7 mouse cellular contexts compared by ENCODE assay signal in the genomic region with DNA sequence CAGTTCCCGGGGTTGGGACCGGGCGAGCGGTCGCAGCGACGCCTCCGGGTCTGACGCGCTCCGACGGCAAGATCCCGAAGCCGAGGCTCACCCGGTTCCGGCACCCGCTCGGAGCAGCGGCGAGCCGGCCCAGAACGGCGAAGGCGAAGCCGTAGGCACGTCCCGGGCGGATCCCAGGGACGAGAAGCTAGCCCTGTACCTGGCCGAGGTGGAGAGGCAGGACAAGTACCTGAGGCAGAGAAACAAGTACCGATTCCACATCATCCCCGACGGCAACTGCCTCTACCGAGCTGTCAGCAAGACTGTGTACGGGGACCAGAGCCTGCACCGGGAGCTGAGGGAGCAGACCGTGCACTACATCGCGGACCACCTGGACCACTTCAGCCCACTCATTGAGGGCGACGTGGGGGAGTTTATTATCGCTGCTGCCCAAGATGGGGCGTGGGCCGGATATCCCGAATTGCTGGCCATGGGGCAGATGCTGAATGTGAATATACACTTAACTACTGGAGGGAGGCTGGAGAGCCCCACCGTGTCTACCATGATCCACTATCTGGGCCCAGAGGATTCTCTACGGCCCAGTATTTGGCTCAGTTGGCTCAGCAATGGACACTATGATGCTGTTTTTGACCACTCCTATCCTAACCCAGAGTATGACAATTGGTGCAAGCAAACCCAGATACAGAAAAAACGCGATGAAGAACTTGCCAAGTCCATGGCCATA. TPM values are rescaled to one million over a fixed set of nuclear protein-coding genes. Genes with fewer than 3 reads are reported as not detected.
A peak's percentile ranks its signal among the peaks of the same experiment; 100 is the strongest.
DNase-seq lines count a peak whose midpoint lies in the region; ATAC-seq and TF ChIP-seq lines count a peak whose summit lies in the region.

No protein-coding gene starts in this region.

- no peaks in the 10 kb centered on the region for H3K4me1 ChIP-seq in MEL (ENCODE audit: control insufficient read depth in 1 of 2, insufficient read depth in 2 of 2, low read length in 2 of 2)
- peaks cover 5% of the 10 kb centered on the region; the same call in 1 of the 2 replicates for H3K4me1 ChIP-seq in brown adipose tissue, adult 24 weeks (ENCODE audit: control insufficient read depth, insufficient read depth, insufficient read length, low read length)
- 0 out of 2 replicates have a peak, but pooled peaks cover 4% of the 10 kb centered on the region for H3K4me1 ChIP-seq in hindbrain, postnatal 0 days (ENCODE audit: insufficient read depth, low read length)
- no peaks in the 10 kb centered on the region for H3K4me1 ChIP-seq in limb, embryonic 11.5 days (ENCODE audit: control insufficient read depth, insufficient read depth, low read length)
- H3K4me1 ChIP-seq in midbrain, embryonic 11.5 days (ENCODE audit: control insufficient read depth, insufficient read depth, low read length) = peaks cover 3% of the 10 kb centered on the region; the same call in 1 of the 2 replicates

- WGBS in hindbrain, postnatal 0 days = 4% methylated on average over 49 of the region's 49 CpGs
- WGBS in limb, embryonic 11.5 days = 4% methylated on average over 48 of the region's 49 CpGs
- WGBS in midbrain, embryonic 11.5 days = 2% methylated on average over 49 of the region's 49 CpGs

- peak overlapping the region; percentile 63 for H3K9ac ChIP-seq in MEL (ENCODE audit: control insufficient read depth, low read depth, low read length, poor library complexity, severe bottlenecking)
- H3K9ac ChIP-seq in hindbrain, postnatal 0 days (replicated peaks; ENCODE audit: low read length) = peak overlapping the region; percentile 62
- peak overlapping the region; percentile 67 for H3K9ac ChIP-seq in limb, embryonic 11.5 days (ENCODE audit: low read length)
- peak overlapping the region; percentile 65 for H3K9ac ChIP-seq in midbrain, embryonic 11.5 days (ENCODE audit: low read length)

- H3K27ac ChIP-seq in MEL (ENCODE audit: control insufficient read depth, low read depth, low read length) = no peak overlapping the region
- H3K27ac ChIP-seq in brown adipose tissue, adult 24 weeks (replicated peaks; ENCODE audit: low read depth, low read length) = peak overlapping the region; percentile 69
- peak overlapping the region; percentile 85 for H3K27ac ChIP-seq in hindbrain, postnatal 0 days
- no peak overlapping the region for H3K27ac ChIP-seq in limb, embryonic 11.5 days (replicated peaks; ENCODE audit: low read depth, low read length)
- H3K27ac ChIP-seq in midbrain, embryonic 11.5 days (ENCODE audit: low read depth, low read length) = no peak overlapping the region

- no peak for TF ChIP-seq RAD21 in MEL (IDR thresholded peaks at IDR 0.05; ENCODE audit: low read depth, low read length)

- no peaks in the 10 kb centered on the region for H3K9me3 ChIP-seq in MEL (replicated peaks; ENCODE audit: insufficient read depth, low read length)
- no peaks in the 10 kb centered on the region for H3K9me3 ChIP-seq in hindbrain, postnatal 0 days (ENCODE audit: low read length)
- no peaks in the 10 kb centered on the region for H3K9me3 ChIP-seq in limb, embryonic 11.5 days (ENCODE audit: control insufficient read depth, low read length)
- no peaks in the 10 kb centered on the region for H3K9me3 ChIP-seq in midbrain, embryonic 11.5 days (ENCODE audit: control insufficient read depth, low read length)

- H3K36me3 ChIP-seq in MEL (ENCODE audit: control insufficient read depth in 1 of 2, insufficient read depth in 2 of 2, low read length in 2 of 2) = no peaks in the 10 kb centered on the region
- H3K36me3 ChIP-seq in hindbrain, postnatal 0 days (ENCODE audit: insufficient read depth, low read length) = no peaks in the 10 kb centered on the region
- H3K36me3 ChIP-seq in limb, embryonic 11.5 days (ENCODE audit: control insufficient read depth, insufficient read depth, low read length) = no peaks in the 10 kb centered on the region
- no peaks in the 10 kb centered on the region for H3K36me3 ChIP-seq in midbrain, embryonic 11.5 days (ENCODE audit: control insufficient read depth, insufficient read depth, low read length)

- TF ChIP-seq EP300 in MEL (IDR thresholded peaks at IDR 0.05; ENCODE audit: low read depth in 1 of 2, low read length in 2 of 2) = no peak

- peak overlapping the region; percentile 53 to 54; a peak in 3 of 4 replicates for H3K4me3 ChIP-seq in MEL (ENCODE audit: control insufficient read depth in 1 of 2, insufficient read depth in 1 of 2, low read depth in 2 of 2, low read length in 2 of 2)
- H3K4me3 ChIP-seq in brown adipose tissue, adult 24 weeks (ENCODE audit: insufficient read depth, low read depth, low read length) = peak overlapping the region; percentile 78
- peak overlapping the region; percentile 80 for H3K4me3 ChIP-seq in hindbrain, postnatal 0 days (ENCODE audit: low read length)
- H3K4me3 ChIP-seq in limb, embryonic 11.5 days (ENCODE audit: low read depth, low read length) = peak overlapping the region; percentile 55
- H3K4me3 ChIP-seq in midbrain, embryonic 11.5 days (ENCODE audit: low read depth, low read length) = peak overlapping the region; percentile 67

- H3K4me2 ChIP-seq in hindbrain, postnatal 0 days (ENCODE audit: low read depth, low read length) = peak overlapping the region; percentile 67
- H3K4me2 ChIP-seq in limb, embryonic 11.5 days (ENCODE audit: low read depth, severe bottlenecking) = peak overlapping the region; percentile 90
- peak overlapping the region; percentile 77 for H3K4me2 ChIP-seq in midbrain, embryonic 11.5 days

- no peak for TF ChIP-seq CTCF in MEL (IDR thresholded peaks at IDR 0.05 in 2 of 3, conservative IDR thresholded peaks at IDR 0.05 in 1 of 3; ENCODE audit: control insufficient read depth in 1 of 3, insufficient read depth in 1 of 3, low read depth in 2 of 3, low read length in 3 of 3, poor library complexity in 1 of 3, severe bottlenecking in 1 of 3)
- no peak for TF ChIP-seq CTCF in hindbrain, postnatal 0 days (IDR thresholded peaks at IDR 0.05; ENCODE audit: low read depth)

- no peaks in the 10 kb centered on the region for H3K79me2 ChIP-seq in MEL (ENCODE audit: control insufficient read depth, insufficient read depth, low read length, poor library complexity)

- no peak for TF ChIP-seq POLR2A in MEL (IDR thresholded peaks at IDR 0.05; ENCODE audit: control insufficient read depth in 1 of 2, insufficient read depth in 1 of 2, low read depth in 1 of 2, low read length in 2 of 2, poor library complexity in 1 of 2)

- DNase-seq in MEL (ENCODE audit: low read depth, low spot score) = peak; percentile 12
- peak; percentile 22 to 31 for DNase-seq in frontal cortex, postnatal 10 days (ENCODE audit: low spot score in 2 of 2)
- peak; percentile 40 for DNase-seq in hindbrain, postnatal 0 days (ENCODE audit: low spot score)
- peak; percentile 47 for DNase-seq in limb, embryonic 11.5 days (ENCODE audit: low spot score)
- DNase-seq in midbrain, embryonic 11.5 days (ENCODE audit: low spot score, missing footprints) = peak; percentile 93
- peak; percentile 32 to 52 for DNase-seq in spleen, adult 18-20 months

- peaks cover 0 to 5% of the 10 kb centered on the region in 2 experiments; a peak in 2 of 4 replicates for H3K27me3 ChIP-seq in MEL (ENCODE audit: control insufficient read depth in 1 of 2, insufficient read depth in 2 of 2, low read length in 2 of 2)
- no peaks in the 10 kb centered on the region for H3K27me3 ChIP-seq in hindbrain, postnatal 0 days (ENCODE audit: insufficient read depth, low read length)
- H3K27me3 ChIP-seq in limb, embryonic 11.5 days (ENCODE audit: control insufficient read depth, insufficient read depth, low read length) = peaks cover 13% of the 10 kb centered on the region; the same call in 1 of the 2 replicates
- H3K27me3 ChIP-seq in midbrain, embryonic 11.5 days (ENCODE audit: control insufficient read depth, insufficient read depth, low read length) = peaks cover 15% of the 10 kb centered on the region

- ATAC-seq in hindbrain, postnatal 0 days = no peak
- ATAC-seq in limb, embryonic 11.5 days (ENCODE audit: insufficient number of reproducible peaks, low FRiP score, low TSS enrichment, low read depth) = no peak
- ATAC-seq in midbrain, embryonic 11.5 days (ENCODE audit: low FRiP score) = no peak

TF ChIP-seq in MEL, 35 proteins besides CTCF, POLR2A, EP300 and RAD21:
- TF ChIP-seq RCOR1 (IDR thresholded peaks at IDR 0.05; ENCODE audit: low read depth, low read length) (no peak), ETS1 (IDR thresholded peaks at IDR 0.05; ENCODE audit: low read depth, low read length) (no peak), MEF2A (IDR thresholded peaks at IDR 0.05; ENCODE audit: extremely low read depth, insufficient replicate concordance, low read depth, low read length, poor library complexity, severe bottlenecking) (no peak)
TF ChIP-seq in MEL: peak in this region for 0.

RNA-seq across cellular contexts. Expression of a gene that starts 1.3 kb away (rescaled TPM):
- total RNA-seq in MEL (2012; rRNA removed) = 0.27 and 0.29 TPM in 2 replicates
- polyA plus RNA-seq in MEL (2012; ENCODE audit: insufficient read depth in 1 of 2, insufficient read length in 2 of 2, low read depth in 1 of 2, low replicate concordance in 2 of 2, missing spikeins in 1 of 2) = under 1 TPM in 1 of 2 experiments, not detected in 1; 0.45 TPM
- polyA plus RNA-seq in brown adipose tissue, adult 24 weeks (2012; ENCODE audit: insufficient read depth, insufficient read length, missing spikeins) = 3.5 and 4.8 TPM in 2 replicates
- total RNA-seq in hindbrain, postnatal 0 days (2014; rRNA removed) = 7.9 and 12.9 TPM in 2 replicates
- 3.0 and 3.3 TPM in 2 replicates for polyA plus RNA-seq in hindbrain, postnatal 0 days (2015; fragmentation: Nextera tagmentation; extraction: Ambion mirVana)
- 0.56 and 0.75 TPM in 2 replicates for polyA plus RNA-seq in limb, embryonic 11.5 days (2014; fragmentation: Nextera tagmentation; extraction: Ambion mirVana)
- polyA plus RNA-seq in midbrain, embryonic 11.5 days (2014; fragmentation: Nextera tagmentation; extraction: Ambion mirVana) = 0.93 and 1.4 TPM in 2 replicates

Comparison
In these comparisons a context has a peak if more than half of its experiments do, and no peak if none do; other contexts are left out.
1. DNase-seq: peak in every context shown above with its lines; median percentile 93 in midbrain, embryonic 11.5 days; 47 in limb, embryonic 11.5 days; 42 in spleen, adult 18-20 months; 40 in hindbrain, postnatal 0 days; 26 in frontal cortex, postnatal 10 days; 12 in MEL.
2. H3K27ac ChIP-seq: peak in brown adipose tissue, adult 24 weeks (single experiment) and hindbrain, postnatal 0 days (single experiment); none in MEL (single experiment), limb, embryonic 11.5 days (single experiment) and midbrain, embryonic 11.5 days (single experiment).
3. Peak in every context shown above with its lines, with median percentiles within 50 percentile points of each other: H3K4me3 ChIP-seq, H3K9ac ChIP-seq and H3K4me2 ChIP-seq.